Mouse (Mus musculus) liver, adult (tissue): ENCODE data around the gene Plekha8.

Experiments used
- GATA4 ChIP-seq: IDR thresholded peaks from 2 replicates; pipeline ENCODE4 v1.6.1; 2014; ENCODE audit warnings: mild to moderate bottlenecking, low read length; ENCODE audit not compliant: insufficient replicate concordance

Plekha8 gene

GRCm38 (mm10) chr6:54672901-54673300, 78.0 kb downstream of the Plekha8 start:
- no peak for TF ChIP-seq GATA4

- TF ChIP-seq GATA4, result no peak
These were observed 84.8 kb downstream of the Plekha8 start for GRCm38 (mm10) chr6:54679686-54680085.

- no peak for TF ChIP-seq GATA4
These were observed 86.2 kb downstream of the Plekha8 start, which contains the start of gene Mturn for GRCm38 (mm10) chr6:54680891-54681745. TSS of gene Mturn (plus strand) at chr6:54681624.

DNA sequence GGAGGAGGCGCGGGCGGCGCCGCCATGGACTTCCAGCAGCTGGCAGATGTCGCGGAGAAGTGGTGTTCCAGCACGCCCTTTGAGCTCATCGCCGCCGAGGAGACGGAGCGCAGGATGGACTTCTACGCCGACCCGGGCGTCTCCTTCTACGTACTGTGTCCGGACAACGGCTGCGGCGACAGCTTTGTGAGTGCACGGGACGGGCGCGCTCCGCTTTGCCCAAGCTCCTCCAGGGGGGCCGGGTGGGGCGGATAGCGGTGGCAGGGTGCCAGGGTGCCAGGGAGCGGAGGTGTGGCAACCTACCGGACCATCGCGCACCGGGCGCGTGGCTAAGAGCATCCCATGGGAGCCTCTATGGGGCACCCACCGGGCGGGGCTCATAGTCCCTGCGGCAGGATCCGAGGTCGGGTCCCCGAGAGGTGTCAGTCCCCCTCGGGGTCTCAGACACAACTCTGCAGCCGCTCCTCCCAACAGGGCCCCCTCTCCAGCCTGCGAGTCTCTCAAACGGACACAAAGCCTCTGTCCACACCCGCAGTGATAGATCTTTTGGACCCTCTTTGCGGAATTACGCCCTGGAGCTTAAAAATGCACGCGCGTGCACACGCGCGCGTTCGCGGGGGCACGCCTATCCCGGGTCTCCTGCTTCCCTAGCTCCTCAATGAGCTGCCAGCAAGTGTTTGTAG, 87.0 kb downstream of the Plekha8 start:
- no peak for TF ChIP-seq GATA4

DNA sequence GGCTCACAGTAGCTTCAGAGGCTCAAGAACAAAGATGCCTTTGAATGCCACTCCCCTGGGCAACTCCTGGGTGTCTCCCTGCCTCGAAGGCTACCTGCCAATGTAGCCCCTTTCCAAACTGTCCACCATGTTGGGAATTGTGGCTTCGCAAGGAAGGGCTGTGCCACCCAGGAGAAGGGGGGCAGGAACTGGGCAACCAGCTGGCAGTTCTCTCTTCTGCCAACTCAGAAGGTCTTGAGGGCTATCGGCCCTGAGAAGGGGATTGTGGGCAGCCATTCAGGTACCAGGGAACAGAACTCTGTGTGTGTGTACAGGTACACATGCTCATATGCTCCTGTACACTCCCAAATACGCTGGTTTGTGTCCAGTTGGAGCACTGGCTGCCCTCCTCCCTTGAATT, 89.2 kb downstream of the Plekha8 start:
- TF ChIP-seq GATA4, result no peak

GRCm38 (mm10) chr6:54685103-54685502, 90.2 kb downstream of the Plekha8 start:
- TF ChIP-seq GATA4, result no peak

DNA sequence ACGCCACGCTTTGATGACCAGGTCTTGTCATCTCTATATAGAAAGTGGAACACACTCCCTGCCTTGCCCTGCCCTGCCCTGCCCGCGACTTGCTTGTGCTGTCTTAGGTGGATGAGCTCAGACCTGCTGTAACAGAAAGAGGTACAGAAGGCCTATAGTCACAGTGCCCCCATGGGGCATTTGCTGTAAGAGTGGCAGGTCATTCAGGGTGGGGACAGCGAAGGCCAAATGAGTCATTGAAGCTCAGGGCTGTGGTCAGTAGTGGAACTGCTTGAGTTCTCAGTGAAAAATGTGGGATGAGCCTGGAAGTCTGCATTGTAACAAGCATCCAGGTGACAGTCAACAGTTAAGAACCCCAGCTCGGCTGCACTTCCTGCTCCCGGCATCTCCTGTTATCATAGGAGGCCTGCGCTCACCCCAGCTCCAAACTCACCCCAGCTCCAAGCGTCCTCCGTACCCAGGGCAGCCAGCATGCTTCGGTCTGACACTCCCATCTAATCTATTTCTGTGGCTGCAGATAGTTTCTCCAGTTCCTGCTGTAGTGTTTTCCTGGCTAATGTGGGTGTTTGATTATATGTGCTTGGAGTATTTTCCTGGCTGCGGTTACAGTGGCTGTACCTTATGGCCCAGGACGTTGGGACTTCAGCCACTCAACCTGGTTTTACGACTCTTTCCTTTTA, 90.9 kb downstream of the Plekha8 start:
- no peak for TF ChIP-seq GATA4

- TF ChIP-seq GATA4, result no peak
These were observed 92.2 kb downstream of the Plekha8 start for GRCm38 (mm10) chr6:54686946-54687737.

- TF ChIP-seq GATA4, result no peak
These were observed 93.8 kb downstream of the Plekha8 start for GRCm38 (mm10) chr6:54688467-54689323.

- TF ChIP-seq GATA4, result no peak
These were observed 94.8 kb downstream of the Plekha8 start for GRCm38 (mm10) chr6:54689686-54690085.

DNA sequence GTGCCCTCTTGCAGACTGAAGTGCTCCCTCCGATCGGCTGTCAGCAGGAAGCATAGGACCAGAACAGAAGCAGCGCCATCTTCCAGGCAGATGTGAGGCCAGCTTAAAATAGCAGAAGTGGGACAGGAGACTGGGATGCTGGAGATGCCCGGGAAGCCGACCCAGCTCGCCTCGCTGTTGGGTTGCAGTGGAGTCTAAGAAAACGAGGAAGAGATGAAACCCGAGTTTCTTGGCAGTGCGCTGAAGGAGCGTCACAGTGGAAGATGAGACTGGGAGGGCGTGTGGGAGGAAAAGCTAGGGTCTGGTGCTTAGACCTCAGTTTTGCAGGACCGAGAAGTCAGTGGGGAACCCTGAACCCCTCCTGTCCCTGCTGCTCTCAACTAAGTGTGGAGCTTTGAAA, 95.9 kb downstream of the Plekha8 start:
- no peak for TF ChIP-seq GATA4

DNA sequence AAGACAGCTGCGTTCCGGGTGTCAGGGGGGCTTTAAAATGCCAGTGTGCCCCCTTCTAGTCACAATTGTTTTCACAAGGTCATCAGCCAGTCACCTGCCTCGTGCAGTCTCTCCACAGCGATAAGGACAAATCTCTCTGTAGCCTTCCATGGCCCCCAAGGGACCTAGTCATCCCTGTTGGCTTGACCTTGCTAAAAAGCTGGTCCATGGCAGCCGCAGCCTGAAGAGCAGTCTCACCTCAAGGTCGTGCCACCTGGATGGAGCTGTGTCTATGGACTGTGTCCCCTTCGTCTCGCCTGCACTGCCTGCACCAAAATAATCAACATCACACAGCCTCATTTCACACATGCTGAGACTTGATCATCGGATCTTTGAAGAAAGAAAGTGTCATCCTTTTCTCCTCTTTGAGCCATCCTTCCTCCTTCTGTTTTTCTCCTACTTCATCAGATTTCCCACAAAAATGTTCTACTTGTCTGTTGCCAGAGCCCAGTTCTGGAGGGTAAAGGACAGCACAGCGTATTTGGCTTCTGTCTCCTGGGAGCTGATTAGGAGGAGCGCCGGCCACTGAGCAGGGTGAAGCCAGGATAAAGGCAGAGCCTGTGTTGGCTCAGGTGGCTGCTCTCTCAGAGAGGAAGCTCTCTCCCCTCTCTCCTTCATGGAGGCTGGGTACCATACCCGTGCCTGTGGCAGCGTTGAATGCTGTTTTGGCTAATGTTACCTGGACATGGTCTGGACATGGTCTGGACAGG, 96.6 kb downstream of the Plekha8 start:
- no peak for TF ChIP-seq GATA4

DNA sequence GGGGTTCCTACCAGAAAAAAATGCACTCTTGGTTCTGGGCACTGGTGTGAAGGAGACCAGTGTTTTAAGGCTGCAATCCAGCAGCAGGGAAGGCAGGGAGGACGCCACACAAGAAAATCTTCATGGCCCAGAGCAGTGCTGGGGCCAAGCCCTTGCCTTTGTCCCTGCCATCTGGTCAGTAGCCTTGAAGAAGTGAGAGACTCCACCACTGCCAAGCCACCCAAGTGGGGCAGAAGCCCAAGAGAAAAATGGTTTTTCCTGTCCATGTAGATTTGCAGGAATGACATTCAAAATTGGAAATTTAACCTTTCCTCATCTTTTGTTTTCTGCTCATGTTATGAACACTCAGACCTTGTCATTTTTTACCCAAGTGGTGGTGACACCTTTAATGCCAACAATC, 97.3 kb downstream of the Plekha8 start:
- no peak for TF ChIP-seq GATA4
